Mouse (Mus musculus) liver, embryonic 14.5 days (tissue): ENCODE results near the gene Pnrc2.

Experiments
- CTCF ChIP-seq: IDR thresholded peaks from 2 replicates; pipeline ENCODE4 v1.5.1; 2016; ENCODE audit warnings: antibody characterized with exemption, low read depth, control low read depth
- EP300 ChIP-seq: IDR thresholded peaks from 2 replicates; pipeline ENCODE4 v1.6.1; 2016; ENCODE audit warnings: antibody characterized with exemption, low read depth

DNA sequence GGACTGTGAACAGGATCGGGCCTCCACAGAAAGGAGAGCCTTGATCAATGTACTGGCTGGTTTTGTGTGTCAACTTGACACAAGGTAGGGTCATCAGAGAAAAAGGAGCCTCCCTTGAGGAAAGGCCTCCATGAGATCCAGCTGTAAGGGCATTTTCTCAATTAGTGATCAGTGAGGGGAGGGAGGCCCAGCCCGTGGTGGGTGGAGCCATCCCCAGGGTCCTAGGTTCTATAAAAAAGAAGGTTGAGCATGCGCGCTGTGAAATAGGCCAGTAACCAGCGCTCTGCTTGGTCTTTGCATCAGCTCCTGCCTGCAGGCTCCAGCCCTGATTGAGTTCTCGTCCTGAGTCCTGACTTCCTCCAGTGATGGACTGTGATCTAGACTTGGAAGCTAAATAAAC is 10.9 kb upstream of the Pnrc2 start:
- TF ChIP-seq CTCF (no peak), EP300 (no peak)
